8 mouse cellular contexts compared by ENCODE assay signal in the genomic region with DNA sequence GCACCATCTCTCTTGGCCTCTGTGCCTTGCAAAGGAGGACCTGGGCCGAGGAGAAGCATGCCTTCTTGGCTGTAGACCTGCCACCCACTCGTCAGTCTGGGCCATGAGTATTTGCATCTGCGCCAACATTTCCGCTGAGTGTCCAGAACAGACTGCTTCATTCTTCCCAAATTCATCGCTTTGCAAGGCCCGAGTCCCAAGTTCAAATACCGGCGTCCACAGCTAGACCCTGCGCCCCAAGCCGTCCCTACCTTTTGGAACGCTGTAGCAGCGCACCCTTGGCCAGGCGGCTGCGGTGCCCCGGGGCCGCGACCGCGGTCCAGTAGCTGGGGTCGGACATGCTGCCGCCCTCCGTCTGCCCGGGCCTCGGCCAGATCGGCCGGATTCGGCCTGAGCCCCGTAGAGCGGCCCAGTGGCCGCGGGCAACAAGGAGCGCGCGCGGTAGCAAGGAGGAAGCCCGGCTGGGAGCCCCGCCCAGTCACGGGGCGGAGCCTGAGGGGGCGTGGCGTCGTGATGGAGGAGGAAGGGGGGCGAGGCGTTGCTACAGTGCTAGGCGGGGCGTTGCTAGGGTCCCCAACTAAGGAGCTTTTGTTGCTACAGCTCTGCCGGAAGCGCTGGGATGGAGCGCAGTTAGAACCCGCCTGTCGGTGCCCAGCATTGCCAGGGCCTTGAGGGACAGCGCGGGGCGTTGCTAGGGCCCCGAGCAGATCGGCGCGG. TPM values are rescaled to one million over a fixed set of nuclear protein-coding genes. Genes with fewer than 3 reads are reported as not detected.
DNase-seq lines count a peak whose midpoint lies in the region; ATAC-seq and TF ChIP-seq lines count a peak whose summit lies in the region.

No protein-coding gene starts in this region.

- intact Hi-C loops in left cerebral cortex, adult 2 months (cut with DNase I) = no loop called here

- H3K4me1 ChIP-seq in hindbrain, postnatal 0 days (ENCODE audit: insufficient read depth, low read length) = peaks cover 12% of the 10 kb centered on the region

- peak overlapping the region; percentile 75 for H3K9ac ChIP-seq in hindbrain, postnatal 0 days (replicated peaks; ENCODE audit: low read length)

- H3K27me3 ChIP-seq in hindbrain, postnatal 0 days (ENCODE audit: insufficient read depth, low read length) = no peaks in the 10 kb centered on the region

- H3K27ac ChIP-seq in hindbrain, postnatal 0 days = peak overlapping the region; percentile 83
- H3K27ac ChIP-seq in left cerebral cortex, adult 2 months = peak overlapping the region; percentile 84

- TF ChIP-seq CTCF in hindbrain, postnatal 0 days (IDR thresholded peaks at IDR 0.05; ENCODE audit: low read depth) = no peak
- no peak; the same call in 1 of the 2 replicates for TF ChIP-seq CTCF in left cerebral cortex, adult 2 months (IDR thresholded peaks at IDR 0.05)

- H3K9me3 ChIP-seq in hindbrain, postnatal 0 days (ENCODE audit: low read length) = no peaks in the 10 kb centered on the region

- peak; percentile 98 for DNase-seq in T-cell, adult 2 months (ENCODE audit: low spot score)
- DNase-seq in cerebellum, postnatal 36 days = peak; percentile 82 to 89
- peak; percentile 96 for DNase-seq in gastrocnemius, adult 18-20 months (ENCODE audit: low spot score)
- peak; percentile 98 for DNase-seq in hindbrain, postnatal 0 days (ENCODE audit: low spot score)
- peak; percentile 96 to 97 for DNase-seq in left cerebral cortex, adult 2 months (ENCODE audit: extremely low spot score in 1 of 2, low spot score in 2 of 2)
- peak; percentile 94 to 98 for DNase-seq in right cerebral cortex, adult 2 months (ENCODE audit: low spot score in 2 of 2)
- DNase-seq in urinary bladder, postnatal 14 days (ENCODE audit: low spot score) = peak; percentile 98

- ATAC-seq in hindbrain, postnatal 0 days = peak; percentile 87
- ATAC-seq in megakaryocyte, adult 5-6 weeks (ENCODE audit: poor library complexity, severe bottlenecking) = peak; percentile 75

- peak overlapping the region; percentile 80 for H3K4me2 ChIP-seq in hindbrain, postnatal 0 days (ENCODE audit: low read depth, low read length)

- WGBS in hindbrain, postnatal 0 days = 5% methylated on average over 58 of the region's 58 CpGs

- peak overlapping the region; percentile 68 for H3K4me3 ChIP-seq in hindbrain, postnatal 0 days (ENCODE audit: low read length)
- peak overlapping the region; percentile 85 for H3K4me3 ChIP-seq in left cerebral cortex, adult 2 months

- H3K36me3 ChIP-seq in hindbrain, postnatal 0 days (ENCODE audit: insufficient read depth, low read length) = peaks cover 3% of the 10 kb centered on the region; the same call in 1 of the 2 replicates

RNA-seq across cellular contexts. Expression of gene Mast3, which starts 12.7 kb away (rescaled TPM):
- total RNA-seq in gastrocnemius, adult 18-20 months (2021) = 1 to 10 TPM; 2.7 TPM
- total RNA-seq in hindbrain, postnatal 0 days (2014; rRNA removed) = 35.2 and 42.1 TPM in 2 replicates
- 16.2 and 16.7 TPM in 2 replicates for polyA plus RNA-seq in hindbrain, postnatal 0 days (2015; fragmentation: Nextera tagmentation; extraction: Ambion mirVana)
- 100 to 1,000 TPM; 369 to 386 TPM for total RNA-seq in left cerebral cortex, adult 2 months (2021)
- 56.2 and 65.4 TPM in 2 replicates for total RNA-seq in megakaryocyte, adult 5-6 weeks (2015)
- 14.4 and 24.6 TPM in 2 replicates for total RNA-seq in megakaryocyte, adult 5-6 weeks (2017)

RNA-seq across cellular contexts. Expression of gene Pik3r2, which starts 15.6 kb away (rescaled TPM):
- 10 to 100 TPM; 13.3 to 15.1 TPM for total RNA-seq in gastrocnemius, adult 18-20 months (2021)
- total RNA-seq in hindbrain, postnatal 0 days (2014; rRNA removed) = 162 and 176 TPM in 2 replicates
- 101 and 103 TPM in 2 replicates for polyA plus RNA-seq in hindbrain, postnatal 0 days (2015; fragmentation: Nextera tagmentation; extraction: Ambion mirVana)
- total RNA-seq in left cerebral cortex, adult 2 months (2021) = 100 to 1,000 TPM; 159 to 160 TPM
- 4.6 and 5.0 TPM in 2 replicates for total RNA-seq in megakaryocyte, adult 5-6 weeks (2015)
- 14.7 and 14.9 TPM in 2 replicates for total RNA-seq in megakaryocyte, adult 5-6 weeks (2017)

RNA-seq across cellular contexts. Expression of gene Il12rb1, which starts 16.1 kb away (rescaled TPM):
- under 1 TPM in 1 of 2 experiments, not detected in 1; 0.07 TPM for total RNA-seq in gastrocnemius, adult 18-20 months (2021)
- total RNA-seq in hindbrain, postnatal 0 days (2014; rRNA removed) = not detected in 2 replicates
- polyA plus RNA-seq in hindbrain, postnatal 0 days (2015; fragmentation: Nextera tagmentation; extraction: Ambion mirVana) = not detected in 2 replicates
- under 1 TPM; 0.77 to 0.82 TPM for total RNA-seq in left cerebral cortex, adult 2 months (2021)
- total RNA-seq in megakaryocyte, adult 5-6 weeks (2015) = 0.80 and 1.5 TPM in 2 replicates
- total RNA-seq in megakaryocyte, adult 5-6 weeks (2017) = 0.07 and 1.7 TPM in 2 replicates

RNA-seq across cellular contexts. Expression of gene Mpv17l2, which starts 31.4 kb away (rescaled TPM):
- total RNA-seq in gastrocnemius, adult 18-20 months (2021) = 10 to 100 TPM; 19.9 to 20.9 TPM
- total RNA-seq in hindbrain, postnatal 0 days (2014; rRNA removed) = 37.2 and 53.9 TPM in 2 replicates
- polyA plus RNA-seq in hindbrain, postnatal 0 days (2015; fragmentation: Nextera tagmentation; extraction: Ambion mirVana) = 56.1 and 63.3 TPM in 2 replicates
- total RNA-seq in left cerebral cortex, adult 2 months (2021) = 10 to 100 TPM; 33.3 to 35.7 TPM
- 34.4 and 44.7 TPM in 2 replicates for total RNA-seq in megakaryocyte, adult 5-6 weeks (2015)
- 8.4 and 15.9 TPM in 2 replicates for total RNA-seq in megakaryocyte, adult 5-6 weeks (2017)

RNA-seq across cellular contexts. Expression of gene Rab3a, which starts 37.7 kb away (rescaled TPM):
- 10 to 100 TPM; 32.5 to 36.5 TPM for total RNA-seq in gastrocnemius, adult 18-20 months (2021)
- total RNA-seq in hindbrain, postnatal 0 days (2014; rRNA removed) = 610 and 693 TPM in 2 replicates
- polyA plus RNA-seq in hindbrain, postnatal 0 days (2015; fragmentation: Nextera tagmentation; extraction: Ambion mirVana) = 693 and 724 TPM in 2 replicates
- total RNA-seq in left cerebral cortex, adult 2 months (2021) = 100 to 1,000 TPM; 808 to 835 TPM
- total RNA-seq in megakaryocyte, adult 5-6 weeks (2015) = 3.3 and 5.8 TPM in 2 replicates
- total RNA-seq in megakaryocyte, adult 5-6 weeks (2017) = 2.1 and 5.1 TPM in 2 replicates

Comparison
In these comparisons a context has a peak if more than half of its experiments do, and no peak if none do; other contexts are left out.
1. Peak in every context shown above with its lines: DNase-seq, ATAC-seq, H3K4me3 ChIP-seq and H3K27ac ChIP-seq.
2. RNA of gene Pik3r2, which starts 15.6 kb away (total RNA-seq): 162 to 176 TPM in hindbrain, postnatal 0 days and 159 to 160 TPM in left cerebral cortex, adult 2 months; 13.3 to 15.1 TPM in gastrocnemius, adult 18-20 months and 4.6 to 14.9 TPM in megakaryocyte, adult 5-6 weeks; every median in the first group is over 4 times any median in the second.